Mouse (Mus musculus): Measurements from ENCODE around the gene Trmt1. TPM values are rescaled to one million over a fixed set of nuclear protein-coding genes. Genes with fewer than 3 reads are reported as not detected.

Gene Trmt1
- total RNA-seq, 2 experiments from 2014 or later = 99.8 to 105 TPM

GRCm38 (mm10) chr8:84689091-84689915 is 3.2 kb downstream of the Trmt1 start:
- DNase-seq (ENCODE audit: low spot score in 2 of 2) = peak; percentile 88 to 91

DNA sequence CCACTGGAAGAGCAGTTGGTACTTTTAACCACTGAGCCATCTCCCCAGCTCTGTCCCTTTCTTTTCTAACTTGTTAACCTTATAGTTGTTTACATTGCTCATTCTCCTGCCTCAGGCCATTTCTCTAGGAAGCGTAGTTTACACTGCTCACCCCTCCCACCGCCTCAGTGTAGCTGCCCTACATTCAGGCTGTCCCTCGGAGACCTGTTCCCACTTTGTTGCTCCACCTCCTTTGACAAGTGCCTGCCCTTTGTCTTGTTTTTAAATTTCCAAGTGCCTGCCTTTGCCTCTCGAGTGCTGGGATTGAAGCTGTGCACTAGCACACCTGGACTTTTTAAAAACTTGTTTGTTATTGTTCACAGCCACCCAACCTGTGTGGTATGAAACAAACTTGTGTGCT is 7.2 kb downstream of the Trmt1 start:
- no peak for DNase-seq (ENCODE audit: low spot score in 2 of 2)

GRCm38 (mm10) chr8:84695140-84695539 is 9.0 kb downstream of the Trmt1 start:
- DNase-seq (ENCODE audit: low spot score in 2 of 2) = no peak

- peak; percentile 74 to 75 for DNase-seq (ENCODE audit: low spot score in 2 of 2)
Observed at GRCm38 (mm10) chr8:84697166-84698130, 11.3 kb downstream of the Trmt1 start.

- DNase-seq (ENCODE audit: low spot score in 2 of 2) = no peak
Observed at GRCm38 (mm10) chr8:84698288-84698687, 12.2 kb downstream of the Trmt1 start.

DNA sequence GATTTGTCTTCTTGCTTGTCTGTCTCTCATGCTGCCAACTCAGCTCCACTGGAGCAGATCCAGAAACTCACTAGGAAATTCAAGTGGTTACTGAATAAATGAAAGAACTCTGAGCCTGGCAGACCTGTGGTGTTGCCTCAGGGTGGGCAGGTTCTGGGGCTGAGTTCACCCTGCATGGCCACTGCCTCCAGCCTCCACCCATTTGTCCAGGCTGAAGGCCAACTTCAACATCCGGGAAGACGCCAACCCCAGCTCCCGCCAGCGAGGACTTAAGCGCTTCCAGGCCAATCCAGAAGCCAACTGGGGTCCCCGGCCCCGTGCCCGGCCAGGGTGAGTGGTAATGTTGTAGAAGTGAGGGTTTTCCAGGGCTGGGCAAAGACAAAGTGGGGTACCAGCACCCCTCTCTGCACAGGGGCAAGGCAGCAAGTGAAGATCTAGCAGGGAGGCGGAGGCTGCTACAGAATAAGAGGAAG is 12.9 kb downstream of the Trmt1 start:
- peak; percentile 68 to 70 for DNase-seq (ENCODE audit: low spot score in 2 of 2)

GRCm38 (mm10) chr8:84699861-84700322 is 13.8 kb downstream of the Trmt1 start:
- DNase-seq (ENCODE audit: low spot score in 2 of 2) = peak; percentile 78 to 80

GRCm38 (mm10) chr8:84700526-84700925 is 14.4 kb downstream of the Trmt1 start:
- no peak for DNase-seq (ENCODE audit: low spot score in 2 of 2)

DNA sequence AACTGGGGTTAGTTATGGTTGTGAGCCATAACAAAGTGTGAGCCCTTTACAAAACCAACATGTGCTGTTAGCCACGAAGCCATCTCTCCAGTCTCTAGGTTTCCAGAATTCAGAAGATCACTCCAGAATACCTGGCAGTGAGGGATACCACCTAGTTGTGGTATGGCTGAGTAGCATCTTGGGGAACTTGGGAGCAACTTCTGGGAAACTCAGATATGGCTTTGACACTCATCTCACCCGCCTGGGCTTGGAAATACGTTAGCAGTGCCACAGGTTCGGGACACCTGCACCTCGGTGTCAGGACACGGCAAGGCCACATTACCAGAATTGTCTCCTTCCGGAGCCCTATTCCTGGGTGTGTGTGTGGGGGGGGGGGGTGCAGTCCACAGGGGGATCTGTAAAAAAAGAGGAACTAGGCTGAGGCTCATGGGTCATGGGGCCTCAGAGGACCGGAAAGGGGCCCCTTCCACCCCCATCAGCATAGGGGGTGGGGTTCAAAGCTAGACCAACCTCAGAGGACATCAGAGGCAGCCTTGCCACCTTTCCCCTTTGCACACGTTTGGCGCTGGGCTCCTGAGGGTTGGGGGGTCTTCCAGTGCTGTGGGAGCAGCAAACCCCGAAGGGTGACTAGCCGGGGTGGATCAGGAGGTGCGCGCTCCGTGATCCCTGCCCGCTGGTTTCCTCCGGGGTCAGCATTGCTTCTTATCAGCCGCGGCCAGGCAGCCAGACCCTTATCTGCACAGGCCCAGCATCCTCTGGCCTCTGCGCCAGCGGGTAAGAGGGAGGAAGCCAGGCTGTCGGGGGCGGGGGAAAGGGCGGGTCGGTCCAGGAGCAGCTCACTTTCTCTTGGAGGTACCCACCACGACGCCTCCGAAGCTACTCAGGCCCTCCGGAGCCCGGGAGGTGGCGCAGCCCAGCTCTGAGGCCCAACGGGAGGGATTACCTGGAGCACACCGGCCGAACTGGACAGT is 15.1 kb downstream of the Trmt1 start, which contains the start of gene Lyl1:
TSS of gene Lyl1 (plus strand) at position 517 of the 971 bp plus-strand sequence.
- DNase-seq (ENCODE audit: low spot score in 2 of 2) = peak; percentile 38 to 49

DNA sequence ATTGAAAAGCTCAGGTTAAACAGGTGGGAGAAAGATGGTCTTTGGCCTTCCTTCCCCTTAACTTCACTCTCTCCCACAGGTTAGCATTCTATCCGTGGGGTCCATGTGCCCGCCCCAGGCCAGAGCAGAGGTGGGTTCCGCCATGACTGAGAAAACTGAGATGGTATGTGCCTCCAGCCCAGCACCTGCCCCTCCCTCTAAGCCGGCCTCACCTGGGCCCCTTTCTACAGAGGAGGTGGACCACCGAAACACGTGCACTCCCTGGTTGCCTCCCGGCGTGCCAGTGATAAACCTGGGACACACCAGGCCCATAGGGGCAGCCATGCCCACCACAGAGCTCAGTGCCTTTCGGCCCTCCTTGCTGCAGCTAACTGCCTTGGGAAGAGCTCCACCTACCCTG is 16.5 kb downstream of the Trmt1 start:
- DNase-seq (ENCODE audit: low spot score in 2 of 2) = peak in 1 of 2 experiments; percentile 18

DNA sequence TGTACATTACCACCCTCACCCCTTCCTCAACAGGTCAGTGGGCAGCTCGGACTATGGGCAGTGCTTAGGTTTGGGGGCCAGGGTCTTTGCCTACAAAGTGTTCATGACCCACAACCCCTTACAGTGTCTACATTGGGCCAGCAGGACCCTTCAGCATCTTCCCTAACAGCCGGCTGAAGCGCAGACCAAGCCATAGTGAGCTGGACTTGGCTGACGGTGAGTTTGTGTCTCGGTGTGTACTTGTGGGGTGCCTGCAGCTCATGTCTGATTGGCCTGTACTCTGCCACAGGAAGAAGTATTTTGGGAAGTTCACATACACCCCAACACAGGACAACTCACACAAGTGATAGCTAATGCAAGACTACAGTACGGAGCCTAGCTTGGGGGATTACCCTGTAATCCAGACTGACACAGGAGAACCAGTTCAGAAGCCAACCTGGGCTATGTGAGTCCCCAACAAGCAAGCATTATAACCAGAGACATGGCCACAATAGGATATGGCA is 16.9 kb downstream of the Trmt1 start:
- peak in 1 of 2 experiments; percentile 20 for DNase-seq (ENCODE audit: low spot score in 2 of 2)

DNA sequence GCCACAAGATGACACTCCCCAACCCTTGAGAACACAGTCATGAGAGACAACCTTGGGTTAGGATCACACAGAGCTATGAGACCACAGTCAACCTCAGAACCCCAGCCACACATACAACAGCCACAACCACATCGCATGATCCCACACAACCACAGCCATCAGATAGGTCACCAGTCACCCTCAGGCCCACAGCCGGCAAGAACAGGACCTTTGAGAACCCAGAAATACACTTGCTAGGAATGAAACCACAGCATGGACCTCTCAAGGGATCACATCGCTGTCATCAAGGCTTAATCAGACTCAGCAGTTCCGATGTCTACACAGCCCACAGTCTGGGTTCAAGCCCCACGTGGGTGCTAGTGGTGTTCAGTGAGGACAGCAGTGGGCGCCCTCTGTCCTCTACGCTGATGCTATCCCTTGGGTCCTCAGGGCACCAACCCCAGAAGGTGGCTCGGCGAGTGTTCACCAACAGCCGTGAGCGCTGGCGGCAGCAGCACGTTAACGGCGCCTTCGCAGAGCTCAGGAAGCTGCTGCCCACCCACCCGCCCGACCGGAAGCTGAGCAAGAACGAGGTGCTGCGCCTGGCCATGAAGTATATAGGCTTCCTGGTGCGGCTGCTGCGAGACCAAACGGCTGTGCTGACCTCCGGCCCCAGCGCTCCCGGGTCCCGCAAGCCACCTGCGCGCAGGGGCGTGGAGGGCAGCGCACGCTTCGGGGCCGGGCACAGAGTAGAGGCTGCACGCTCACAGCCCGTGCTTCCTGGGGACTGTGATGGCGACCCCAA is 17.6 kb downstream of the Trmt1 start:
- DNase-seq (ENCODE audit: low spot score in 2 of 2) = peak in 1 of 2 experiments; percentile 39

GRCm38 (mm10) chr8:84704356-84704755 is 18.2 kb downstream of the Trmt1 start:
- peak; percentile 89 to 91 for DNase-seq (ENCODE audit: low spot score in 2 of 2)

DNA sequence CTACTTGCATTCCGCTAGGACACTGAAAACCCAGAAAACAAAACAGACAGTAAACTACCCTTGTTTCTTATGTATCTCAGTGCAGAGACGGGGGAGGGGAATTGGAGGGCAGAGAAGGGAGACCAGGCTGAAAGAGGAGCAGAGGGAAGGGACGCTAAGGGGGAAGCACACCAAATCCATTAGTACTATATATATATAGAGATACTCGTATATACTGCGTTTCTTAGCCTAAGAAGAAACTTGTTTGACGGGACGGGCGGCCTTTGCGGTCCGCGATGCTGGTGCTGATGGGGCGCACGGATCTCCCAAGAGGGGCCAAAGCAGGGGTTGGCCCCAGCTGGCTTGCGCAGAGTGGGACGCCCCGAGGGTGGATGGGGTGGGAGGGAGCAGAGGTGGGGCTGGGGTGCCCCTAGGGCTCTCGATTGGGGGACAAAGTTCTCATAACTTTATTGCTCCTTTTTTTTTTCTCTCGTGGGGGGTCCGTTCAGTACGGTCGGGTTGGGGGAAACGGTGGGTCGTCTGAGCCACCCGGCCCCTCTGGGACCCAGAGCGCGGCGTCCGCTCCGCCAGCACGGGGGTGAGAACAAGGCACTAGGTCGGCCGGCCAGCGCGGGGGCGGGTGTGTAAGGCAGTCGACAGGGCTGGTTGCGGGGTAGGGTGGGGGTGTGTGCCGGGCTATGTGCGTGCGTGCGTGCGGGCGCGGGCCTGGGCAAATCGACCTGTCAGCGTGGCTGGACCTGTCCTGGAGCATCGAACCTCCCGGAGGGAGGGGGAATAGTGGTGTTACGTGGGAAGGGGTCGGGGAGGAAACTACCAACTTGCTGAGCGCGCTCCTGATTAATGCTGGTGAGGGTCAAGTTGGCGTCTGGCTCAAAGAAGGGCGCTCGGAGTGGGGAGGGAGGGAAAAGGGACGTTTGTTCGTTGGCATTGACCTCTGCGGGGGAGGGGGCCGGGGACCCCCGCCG is 19.0 kb downstream of the Trmt1 start:
- peak; percentile 54 to 63 for DNase-seq (ENCODE audit: low spot score in 2 of 2)

- DNase-seq (ENCODE audit: low spot score in 2 of 2) = no peak
Observed at GRCm38 (mm10) chr8:84705960-84706359, 19.9 kb downstream of the Trmt1 start.

GRCm38 (mm10) chr8:84706610-84707266 is 20.6 kb downstream of the Trmt1 start:
- DNase-seq (ENCODE audit: low spot score in 2 of 2) = peak; percentile 54 to 59

DNA sequence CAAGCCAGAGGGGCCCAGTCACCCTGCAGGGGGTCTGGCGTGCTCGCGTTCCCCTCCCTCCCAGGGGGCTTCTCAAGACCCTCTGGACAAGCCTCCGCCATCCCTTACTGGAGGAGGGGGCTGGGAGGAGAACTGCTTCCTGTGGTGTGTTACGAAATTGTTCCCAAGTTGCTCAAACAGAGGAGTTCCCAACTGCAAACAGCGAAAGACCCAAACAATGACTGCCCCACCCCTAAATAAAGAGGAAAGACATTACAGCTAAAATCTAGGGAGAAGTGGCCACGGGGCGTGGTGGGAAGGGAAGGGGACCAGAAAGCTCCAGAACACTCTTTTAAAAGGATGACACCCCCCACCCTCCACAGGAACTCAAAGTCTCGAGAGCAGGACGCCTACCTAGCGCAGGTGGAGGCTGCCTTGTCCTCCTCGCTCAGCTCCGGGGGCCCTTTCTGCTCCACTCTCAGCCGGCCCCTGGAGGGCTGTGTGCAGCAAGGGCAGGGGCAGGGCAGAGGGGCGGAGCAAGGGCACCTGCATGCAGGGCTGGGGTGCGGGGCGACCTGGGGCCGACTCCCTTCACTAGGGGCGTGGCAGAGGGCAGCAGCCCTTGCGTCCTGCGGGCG is 21.3 kb downstream of the Trmt1 start:
- DNase-seq (ENCODE audit: low spot score in 2 of 2) = peak in 1 of 2 experiments; percentile 57
